Mouse (Mus musculus) hindbrain, embryonic 12.5 days (tissue): ENCODE measurements around the gene Slco2a1. TPM values are rescaled to one million over a fixed set of nuclear protein-coding genes. Genes with fewer than 3 reads are reported as not detected.

Experiments
- ATAC-seq: fragments of 200-750 bp; cut with Nextera tagmentation; 2 replicates; pipeline ENCODE4 v1.8.0; 2017; ENCODE audit warnings: moderate TSS enrichment; ENCODE audit not compliant: low FRiP score
- H3K27ac ChIP-seq: fragments of 300-500 bp; sonication (generic); 2 replicates; pipeline ENCODE4 v1.5.1; 2016; ENCODE audit warnings: mild to moderate bottlenecking
- H3K27me3 ChIP-seq: fragments of 300-500 bp; sonication (generic); 2 replicates; pipeline ENCODE4 v1.6.1; 2016; ENCODE audit warnings: mild to moderate bottlenecking
- H3K36me3 ChIP-seq: fragments of 300-500 bp; sonication (generic); 2 replicates; pipeline ENCODE4 v1.6.1; 2016; ENCODE audit warnings: mild to moderate bottlenecking
- H3K4me1 ChIP-seq: fragments of 300-500 bp; sonication (generic); 2 replicates; pipeline ENCODE4 v1.6.1; 2016
- H3K4me2 ChIP-seq: fragments of 300-500 bp; sonication (generic); replicated peaks from 2 replicates; pipeline ENCODE4 v1.6.1; 2016; ENCODE audit warnings: mild to moderate bottlenecking
- H3K4me3 ChIP-seq: fragments of 300-500 bp; sonication (generic); 2 replicates; pipeline ENCODE4 v1.5.1; 2016; ENCODE audit warnings: mild to moderate bottlenecking
- H3K9ac ChIP-seq: fragments of 300-500 bp; sonication (generic); 2 replicates; pipeline ENCODE4 v1.6.1; 2016; ENCODE audit warnings: mild to moderate bottlenecking, moderate library complexity
- H3K9me3 ChIP-seq: fragments of 300-500 bp; sonication (generic); replicated peaks from 2 replicates; pipeline ENCODE4 v1.6.1; 2016; ENCODE audit warnings: mild to moderate bottlenecking
- WGBS: fragments of 180-500 bp; shearing (Covaris S2); methylation state at CpG from one replicate; pipeline ENCODE4 v1.1.7; 2016; 5-methylcytosine and 5-hydroxymethylcytosine counted together
- polyA plus RNA-seq: library from polyadenylated mRNA; unstranded; fragments of >200 nt; fragmentation: Nextera tagmentation; extraction: Ambion mirVana; gene quantifications from 2 replicates; pipeline ENCODE4 v1.2.1, GENCODE M21; 2016

Slco2a1 gene
- polyA plus RNA-seq, 1 experiment from 2014 or later = 1.1 TPM

- Histone ChIP-seq H3K4me3 (no peak overlapping the region), H3K4me2 (no peak overlapping the region), H3K9ac (no peak overlapping the region), H3K36me3 (no peaks in the 10 kb centered on the region), H3K27ac (no peak overlapping the region), H3K9me3 (no peaks in the 10 kb centered on the region), H3K4me1 (peaks cover 3% of the 10 kb centered on the region; the same call in 1 of the 2 replicates), H3K27me3 (no peaks in the 10 kb centered on the region)
- 90% methylated on average over 2 of the region's 2 CpGs for WGBS
- ATAC-seq = no peak
Measured at GRCm38 (mm10) chr9:102972393-102973050, 16.0 kb upstream of the Slco2a1 start.

- ATAC-seq = no peak
- Histone ChIP-seq H3K4me3 (no peak overlapping the region), H3K4me2 (no peak overlapping the region), H3K4me1 (peaks cover 3% of the 10 kb centered on the region; the same call in 1 of the 2 replicates), H3K27ac (no peak overlapping the region), H3K27me3 (no peaks in the 10 kb centered on the region), H3K9ac (no peak overlapping the region), H3K9me3 (no peaks in the 10 kb centered on the region), H3K36me3 (no peaks in the 10 kb centered on the region)
- WGBS = 89% methylated on average over 2 of the region's 2 CpGs
Measured at GRCm38 (mm10) chr9:102975887-102976286, 12.6 kb upstream of the Slco2a1 start.

GRCm38 (mm10) chr9:102977090-102977489 is 11.4 kb upstream of the Slco2a1 start:
- WGBS = 88% methylated on average over 1 of the region's 1 CpGs
- ATAC-seq = no peak

GRCm38 (mm10) chr9:102977791-102978492 is 10.6 kb upstream of the Slco2a1 start:
- Histone ChIP-seq H3K9me3 (no peaks in the 10 kb centered on the region), H3K4me2 (no peak overlapping the region), H3K27ac (no peak overlapping the region), H3K9ac (no peak overlapping the region), H3K4me3 (no peak overlapping the region), H3K36me3 (no peaks in the 10 kb centered on the region), H3K27me3 (no peaks in the 10 kb centered on the region), H3K4me1 (peaks cover 3% of the 10 kb centered on the region; the same call in 1 of the 2 replicates)
- 67% methylated on average over 9 of the region's 9 CpGs for WGBS
- no peak for ATAC-seq

More at GRCm38 (mm10) chr9:102977090-102977489, 11.4 kb upstream of the Slco2a1 start:
- Histone ChIP-seq H3K4me3 (no peak overlapping the region), H3K4me2 (no peak overlapping the region), H3K36me3 (no peaks in the 10 kb centered on the region), H3K9me3 (no peaks in the 10 kb centered on the region), H3K27me3 (no peaks in the 10 kb centered on the region), H3K9ac (no peak overlapping the region), H3K4me1 (peaks cover 3% of the 10 kb centered on the region; the same call in 1 of the 2 replicates), H3K27ac (no peak overlapping the region)

GRCm38 (mm10) chr9:102979011-102979700 is 9.4 kb upstream of the Slco2a1 start:
- Histone ChIP-seq H3K9me3 (no peaks in the 10 kb centered on the region), H3K4me1 (0 out of 2 replicates have a peak, but pooled peaks cover 3% of the 10 kb centered on the region), H3K9ac (no peak overlapping the region), H3K4me2 (no peak overlapping the region), H3K27ac (no peak overlapping the region), H3K36me3 (no peaks in the 10 kb centered on the region), H3K27me3 (no peaks in the 10 kb centered on the region), H3K4me3 (no peak overlapping the region)
- 87% methylated on average over 3 of the region's 3 CpGs for WGBS
- no peak for ATAC-seq

- Histone ChIP-seq H3K4me2 (no peak overlapping the region), H3K27ac (no peak overlapping the region), H3K9me3 (no peaks in the 10 kb centered on the region), H3K9ac (no peak overlapping the region), H3K36me3 (no peaks in the 10 kb centered on the region), H3K4me3 (no peak overlapping the region), H3K27me3 (no peaks in the 10 kb centered on the region), H3K4me1 (0 out of 2 replicates have a peak, but pooled peaks cover 3% of the 10 kb centered on the region)
- no peak for ATAC-seq
- WGBS = 53% methylated on average over 10 of the region's 10 CpGs
Measured at GRCm38 (mm10) chr9:102979956-102980355, 8.6 kb upstream of the Slco2a1 start.

GRCm38 (mm10) chr9:102980420-102980819 is 8.1 kb upstream of the Slco2a1 start:
- H3K9ac ChIP-seq = no peak overlapping the region
- no peaks in the 10 kb centered on the region for H3K9me3 ChIP-seq
- H3K27ac ChIP-seq = no peak overlapping the region
- WGBS = 86% methylated on average over 5 of the region's 5 CpGs
- no peaks in the 10 kb centered on the region for H3K36me3 ChIP-seq
- H3K27me3 ChIP-seq = no peaks in the 10 kb centered on the region
- H3K4me1 ChIP-seq = 0 out of 2 replicates have a peak, but pooled peaks cover 3% of the 10 kb centered on the region
- H3K4me2 ChIP-seq = no peak overlapping the region
- no peak overlapping the region for H3K4me3 ChIP-seq
- ATAC-seq = no peak

- H3K4me1 ChIP-seq = no peaks in the 10 kb centered on the region
- no peak for ATAC-seq
- H3K36me3 ChIP-seq = no peaks in the 10 kb centered on the region
- no peaks in the 10 kb centered on the region for H3K9me3 ChIP-seq
- no peak overlapping the region for H3K4me3 ChIP-seq
- no peaks in the 10 kb centered on the region for H3K27me3 ChIP-seq
- H3K4me2 ChIP-seq = no peak overlapping the region
- WGBS = 97% methylated on average over 2 of the region's 2 CpGs
- H3K9ac ChIP-seq = no peak overlapping the region
- no peak overlapping the region for H3K27ac ChIP-seq
Measured at GRCm38 (mm10) chr9:102981791-102982190, 6.7 kb upstream of the Slco2a1 start.

- Histone ChIP-seq H3K27me3 (no peaks in the 10 kb centered on the region), H3K4me3 (no peak overlapping the region), H3K4me1 (no peaks in the 10 kb centered on the region), H3K36me3 (no peaks in the 10 kb centered on the region), H3K27ac (no peak overlapping the region), H3K9me3 (no peaks in the 10 kb centered on the region), H3K9ac (no peak overlapping the region), H3K4me2 (no peak overlapping the region)
- 74% methylated on average over 2 of the region's 3 CpGs for WGBS
- ATAC-seq = no peak
Measured at GRCm38 (mm10) chr9:102982376-102982775, 6.1 kb upstream of the Slco2a1 start.

- Histone ChIP-seq H3K9me3 (no peaks in the 10 kb centered on the region), H3K27me3 (no peaks in the 10 kb centered on the region), H3K27ac (no peak overlapping the region), H3K4me2 (no peak overlapping the region), H3K36me3 (no peaks in the 10 kb centered on the region), H3K4me1 (peaks cover 8% of the 10 kb centered on the region; the same call in 1 of the 2 replicates), H3K9ac (no peak overlapping the region), H3K4me3 (no peak overlapping the region)
- no peak for ATAC-seq
- WGBS = 59% methylated on average over 1 of the region's 1 CpGs
Measured at GRCm38 (mm10) chr9:102985111-102985510, 3.4 kb upstream of the Slco2a1 start.

GRCm38 (mm10) chr9:102985939-102986338 is 2.6 kb upstream of the Slco2a1 start:
- no peak for ATAC-seq
- H3K36me3 ChIP-seq = no peaks in the 10 kb centered on the region
- H3K27ac ChIP-seq = no peak overlapping the region
- H3K4me3 ChIP-seq = no peak overlapping the region
- H3K4me2 ChIP-seq = no peak overlapping the region
- no peaks in the 10 kb centered on the region for H3K27me3 ChIP-seq
- H3K4me1 ChIP-seq = peaks cover 17% of the 10 kb centered on the region
- H3K9ac ChIP-seq = no peak overlapping the region
- WGBS = 51% methylated on average over 4 of the region's 4 CpGs
- no peaks in the 10 kb centered on the region for H3K9me3 ChIP-seq
